Mouse (Mus musculus): ENCODE data around the gene Fut7. TPM values are rescaled to one million over a fixed set of nuclear protein-coding genes. Genes with fewer than 3 reads are reported as not detected.

Gene Fut7
- polyA plus RNA-seq, 1 experiment = 0.57 TPM

DNA sequence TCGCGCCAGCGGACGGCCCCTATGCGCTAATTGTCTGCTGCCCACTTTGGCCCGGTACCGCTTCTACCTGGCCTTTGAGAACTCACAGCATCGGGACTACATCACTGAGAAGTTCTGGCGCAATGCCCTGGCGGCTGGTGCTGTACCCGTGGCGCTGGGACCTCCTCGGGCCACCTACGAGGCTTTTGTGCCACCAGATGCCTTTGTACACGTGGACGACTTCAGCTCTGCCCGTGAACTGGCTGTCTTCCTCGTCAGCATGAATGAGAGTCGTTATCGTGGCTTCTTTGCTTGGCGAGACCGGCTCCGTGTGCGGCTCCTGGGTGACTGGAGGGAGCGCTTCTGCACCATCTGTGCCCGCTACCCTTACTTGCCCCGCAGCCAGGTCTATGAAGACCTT, 2.4 kb downstream of the Fut7 start:
- DNase-seq (ENCODE audit: low read depth) = no peak

DNA sequence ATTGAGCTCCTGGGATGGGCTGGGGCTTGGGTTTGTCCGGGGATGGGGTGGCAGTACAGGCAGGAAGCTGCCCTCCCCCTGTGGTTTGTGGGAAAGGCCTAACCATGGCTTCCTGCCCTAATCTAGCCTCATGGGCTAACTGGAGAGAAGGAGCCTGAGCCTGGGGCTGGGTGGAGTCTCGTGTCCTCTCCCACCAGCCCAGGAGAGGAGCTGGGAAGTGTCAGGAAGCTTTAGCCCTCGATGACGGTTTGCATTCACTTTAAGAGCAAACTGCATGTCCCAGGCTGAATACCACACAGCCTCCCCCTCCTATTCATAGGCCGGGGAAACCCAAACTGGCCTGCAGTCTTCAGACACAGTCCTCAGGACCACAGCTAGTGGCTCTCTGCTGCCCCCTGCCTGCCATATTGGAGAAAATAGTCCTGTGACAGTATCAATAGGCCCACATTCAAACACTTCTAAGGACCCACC, 3.7 kb downstream of the Fut7 start:
- DNase-seq (ENCODE audit: low read depth) = no peak

- DNase-seq (ENCODE audit: low read depth) = no peak
Measured at GRCm38 (mm10) chr2:25427256-25427655, 4.2 kb downstream of the Fut7 start.

DNA sequence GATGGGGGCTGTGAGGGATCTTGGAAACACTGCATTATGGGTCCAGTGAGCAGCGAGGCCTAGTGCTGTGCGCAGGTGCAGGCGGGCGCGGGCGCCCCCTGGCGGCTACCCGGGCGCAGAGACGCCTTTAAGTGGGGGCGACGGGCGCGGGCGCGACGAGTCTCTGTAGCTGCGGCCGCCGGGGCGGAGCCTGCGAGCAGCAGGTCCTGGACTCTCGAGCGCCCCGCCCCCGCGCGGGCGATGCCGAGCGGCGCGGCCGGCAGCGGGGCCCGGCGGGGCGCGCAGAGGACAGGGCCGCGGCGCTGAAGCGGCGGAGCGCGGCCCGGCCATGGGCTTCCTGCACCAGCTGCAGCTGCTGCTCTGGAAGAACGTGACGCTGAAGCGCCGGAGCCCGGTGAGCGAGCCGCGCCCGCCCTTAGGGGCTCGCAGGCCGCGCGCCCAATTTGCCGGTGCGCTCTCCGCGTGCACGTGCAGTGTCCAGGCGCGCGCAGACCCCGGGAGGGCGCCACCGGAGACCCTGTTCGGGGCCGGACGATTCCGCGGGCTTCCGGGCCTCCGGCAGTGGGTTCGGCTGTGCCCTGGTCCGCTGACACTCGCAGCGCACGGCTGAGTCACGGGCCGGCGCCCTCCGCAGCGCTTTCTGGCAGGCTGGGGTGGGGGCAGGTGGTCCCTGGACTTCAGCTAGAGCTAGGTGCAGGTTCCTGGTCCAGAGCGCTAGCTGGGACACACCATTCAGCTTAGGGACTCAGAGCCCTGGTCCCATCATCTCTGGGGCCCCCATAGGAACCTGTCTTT, 5.6 kb downstream of the Fut7 start, which contains the start of gene Abca2:
Gene Abca2, plus strand, starts transcription at position 262 of the 795 bp plus-strand sequence.
- DNase-seq (ENCODE audit: low read depth) = no peak

DNA sequence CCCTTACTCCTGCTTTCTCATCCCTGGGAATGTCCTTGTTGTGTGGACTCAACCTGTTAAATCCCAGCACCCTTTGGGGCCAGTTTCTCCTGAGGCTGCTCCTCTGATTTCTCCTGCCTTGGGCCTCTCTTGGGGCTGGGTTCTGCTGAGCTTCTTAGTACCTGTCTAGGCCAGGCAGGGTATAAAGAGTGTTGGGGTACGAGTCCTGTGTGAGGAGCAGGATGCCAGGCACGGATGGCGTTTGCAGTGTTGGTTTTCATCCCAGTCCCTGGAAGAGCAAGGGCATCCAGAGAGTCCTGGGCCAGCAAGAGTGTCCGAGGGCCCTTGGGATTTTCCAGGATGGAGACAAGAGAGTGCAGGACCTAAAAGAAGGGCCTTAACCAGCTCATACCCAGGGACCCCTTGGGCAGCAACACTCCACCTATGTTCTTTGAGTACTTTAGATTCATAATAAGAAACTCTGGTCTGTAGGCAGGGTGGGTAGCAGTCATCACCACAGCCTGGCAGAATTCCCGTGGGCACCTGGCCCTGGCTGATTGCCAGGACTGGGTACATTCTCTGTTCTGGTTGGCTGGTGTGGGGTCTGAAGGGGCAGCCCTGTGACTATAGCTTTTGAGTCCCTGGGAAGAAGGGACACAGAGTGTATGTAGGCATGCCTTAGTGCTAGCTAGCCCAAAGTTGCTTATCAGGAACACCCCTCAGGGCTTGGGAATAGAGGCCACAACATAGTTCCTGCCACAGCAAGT, 6.5 kb downstream of the Fut7 start:
- no peak for DNase-seq (ENCODE audit: low read depth)

DNA sequence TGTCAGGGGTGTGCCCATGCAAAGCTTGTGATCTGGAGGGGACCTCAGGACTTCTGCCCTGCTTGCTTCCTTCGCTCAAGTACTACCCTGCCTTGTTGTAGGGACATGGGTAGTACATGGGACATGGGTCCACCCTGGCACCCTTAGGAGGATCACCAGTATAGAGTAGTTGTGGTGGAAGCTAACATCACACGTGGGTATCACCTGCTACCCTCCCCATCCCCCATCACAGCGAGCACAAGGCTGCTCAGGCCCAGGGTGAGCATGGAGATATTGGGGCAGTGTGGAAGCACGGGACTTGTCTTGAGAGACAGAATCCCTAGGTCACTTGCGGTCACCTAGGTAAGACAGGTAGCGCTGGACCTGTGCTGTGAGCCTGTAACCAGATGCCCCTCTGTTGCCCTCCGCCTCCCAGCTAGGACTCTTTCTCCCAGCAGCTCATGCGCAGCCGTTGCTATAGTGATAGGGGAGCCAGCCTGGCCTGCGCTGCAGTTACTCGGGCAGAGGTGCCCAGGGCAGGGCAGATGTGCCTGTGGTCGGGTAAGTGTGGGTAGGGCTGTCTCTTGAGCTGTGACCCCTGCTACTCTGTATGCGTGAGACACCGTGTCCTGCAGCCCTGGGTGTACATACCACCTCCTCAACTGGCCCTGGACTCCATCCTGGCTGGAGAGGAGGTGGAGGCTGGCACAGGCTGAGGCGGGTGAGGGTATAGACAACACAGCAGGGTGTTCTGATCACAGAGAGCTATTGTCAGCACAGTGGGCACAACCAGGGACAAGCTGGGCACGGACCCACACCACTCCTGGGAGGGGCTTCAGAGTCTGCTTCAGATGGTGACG, 7.5 kb downstream of the Fut7 start:
- no peak for DNase-seq (ENCODE audit: low read depth)

GRCm38 (mm10) chr2:25431308-25431855, 8.3 kb downstream of the Fut7 start:
- DNase-seq (ENCODE audit: low read depth) = no peak

GRCm38 (mm10) chr2:25432326-25433098, 9.4 kb downstream of the Fut7 start:
- no peak for DNase-seq (ENCODE audit: low read depth)

GRCm38 (mm10) chr2:25433101-25433500, 10.0 kb downstream of the Fut7 start:
- no peak for DNase-seq (ENCODE audit: low read depth)

DNA sequence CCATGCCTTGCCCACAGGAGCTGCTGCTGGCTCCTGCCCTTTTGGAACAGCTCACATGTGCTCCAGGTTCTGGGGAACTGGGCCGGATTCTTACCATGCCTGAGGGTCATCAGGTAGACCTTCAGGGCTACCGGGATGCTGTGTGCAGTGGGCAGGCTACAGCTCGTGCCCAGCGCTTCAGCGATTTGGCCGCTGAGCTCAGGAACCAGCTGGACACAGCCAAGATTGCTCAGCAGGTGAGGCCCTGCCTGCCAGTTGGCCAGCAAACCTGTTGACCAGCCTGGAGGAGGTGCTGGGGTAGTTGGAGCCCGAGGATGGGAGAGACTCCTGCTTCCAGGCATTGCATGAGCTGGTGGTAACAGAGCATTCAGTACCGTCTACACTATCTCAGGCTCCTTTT, 11.2 kb downstream of the Fut7 start:
- DNase-seq (ENCODE audit: low read depth) = no peak

GRCm38 (mm10) chr2:25436286-25436820, 13.3 kb downstream of the Fut7 start:
- DNase-seq (ENCODE audit: low read depth) = no peak

DNA sequence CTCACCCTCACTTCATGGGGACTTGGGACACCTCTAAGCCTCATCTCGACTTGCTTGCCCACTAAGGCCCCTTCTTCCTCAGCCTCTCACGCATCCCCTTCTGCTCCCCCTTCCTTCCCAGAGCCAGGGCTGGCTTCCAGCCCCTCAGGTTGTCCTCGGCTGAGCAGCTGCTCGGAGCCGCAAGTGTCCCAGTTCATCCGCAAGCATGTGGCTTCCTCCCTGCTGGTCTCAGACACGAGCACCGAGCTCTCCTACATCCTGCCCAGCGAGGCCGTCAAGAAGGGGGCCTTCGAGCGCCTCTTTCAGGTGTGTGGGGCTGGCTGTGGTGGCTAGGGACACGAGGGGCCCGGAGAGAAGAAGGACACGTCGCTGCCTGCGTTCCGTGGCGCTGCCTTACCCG, 18.0 kb downstream of the Fut7 start:
- no peak for DNase-seq (ENCODE audit: low read depth)

- DNase-seq (ENCODE audit: low read depth) = no peak
Measured at GRCm38 (mm10) chr2:25442682-25443081, 19.6 kb downstream of the Fut7 start.

DNA sequence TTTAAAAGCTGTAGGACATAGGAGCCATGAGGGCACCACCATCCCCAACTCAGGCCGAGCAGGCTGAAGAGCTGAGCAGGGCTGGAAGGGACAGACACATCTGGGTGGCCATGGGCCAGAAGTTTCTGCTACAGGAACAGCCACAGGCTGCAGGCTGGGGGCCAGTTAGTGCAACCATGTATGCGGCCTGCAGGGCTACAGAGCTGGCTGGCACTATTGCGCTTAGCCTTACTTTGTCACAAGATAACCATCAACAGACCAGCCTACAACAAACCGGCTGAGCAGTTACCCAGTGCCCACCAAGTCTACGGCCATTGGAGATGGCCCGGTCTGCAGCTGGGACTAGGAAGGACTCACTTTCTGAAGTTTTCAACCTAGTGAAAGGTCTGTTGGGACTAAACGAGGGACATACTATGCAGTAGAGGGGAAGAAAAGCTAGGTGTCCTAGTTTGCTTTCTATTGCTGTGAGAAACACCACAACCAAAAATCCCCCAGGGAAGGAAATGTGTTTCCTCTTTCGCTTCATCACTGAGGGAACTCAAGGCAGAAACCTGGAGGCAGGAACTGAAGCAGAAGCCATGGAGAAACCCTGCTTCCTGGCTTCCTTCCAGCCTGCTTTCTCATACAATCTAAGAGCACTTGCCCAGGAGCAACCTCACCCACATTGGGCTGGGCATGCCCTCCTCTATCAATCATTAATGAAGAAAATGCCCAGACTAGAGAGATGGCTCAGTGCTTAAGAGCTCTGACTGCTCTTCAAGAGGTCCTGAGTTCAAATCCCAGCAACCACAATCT, 28.0 kb downstream of the Fut7 start:
- no peak for DNase-seq (ENCODE audit: low read depth)

- no peak for DNase-seq (ENCODE audit: low read depth)
Measured at GRCm38 (mm10) chr2:25452951-25453350, 29.9 kb downstream of the Fut7 start.

GRCm38 (mm10) chr2:25456205-25456953, 33.3 kb downstream of the Fut7 start, which contains the start of gene Clic3:
Gene Clic3 (plus strand): TSS chr2:25456838.
- no peak for DNase-seq (ENCODE audit: low read depth)

GRCm38 (mm10) chr2:25457022-25457896, 34.2 kb downstream of the Fut7 start:
- DNase-seq (ENCODE audit: low read depth) = no peak

GRCm38 (mm10) chr2:25458911-25459310, 35.8 kb downstream of the Fut7 start:
- no peak for DNase-seq (ENCODE audit: low read depth)

All from gonadal fat pad, adult 2 months (tissue).